Mouse (Mus musculus) erythroblast, embryonic 14.5 days (primary cell): Measurements from ENCODE around the gene 1700010B08Rik.

Experiments
- GATA1 ChIP-seq: IDR thresholded peaks from 2 replicates; pipeline ENCODE4 v1.6.1; 2012; ENCODE audit warnings: low read length, inconsistent platforms, mixed read lengths
- TAL1 ChIP-seq: IDR thresholded peaks from 3 replicates; pipeline ENCODE4 v1.6.1; 2012; ENCODE audit warnings: low read length, inconsistent platforms, mixed read lengths

DNA sequence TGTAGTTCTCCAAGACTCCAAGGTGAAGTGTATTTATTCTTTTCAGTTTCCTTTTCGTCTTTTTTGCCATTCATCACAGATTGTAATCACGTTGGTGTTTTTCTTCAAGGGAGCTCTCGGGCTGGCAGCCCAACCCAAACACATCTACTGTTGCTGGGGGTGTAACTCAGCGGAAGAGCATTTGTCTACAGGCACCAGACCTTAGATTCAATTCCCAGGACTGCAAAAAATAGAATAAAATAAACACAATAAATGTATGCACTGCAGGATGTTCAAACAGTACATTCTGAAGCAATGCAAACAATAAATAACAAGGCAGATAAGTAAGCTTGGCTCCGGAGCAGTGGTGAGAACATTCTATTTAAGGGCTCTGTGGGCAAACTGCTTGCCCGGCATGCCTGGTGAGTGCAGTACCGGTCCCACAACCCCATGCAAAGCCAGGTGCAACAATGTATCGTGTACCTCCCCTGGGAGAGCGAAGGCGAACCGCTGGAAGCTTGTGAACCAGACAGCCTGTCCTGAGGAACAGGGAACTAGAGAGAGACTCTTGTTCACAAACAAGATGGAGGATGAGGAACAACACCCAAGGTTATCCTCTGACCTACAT, 3.1 kb downstream of the 1700010B08Rik start:
- TF ChIP-seq GATA1 (no peak), TAL1 (no peak)
